Mouse (Mus musculus) kidney, adult 9 months (tissue): ENCODE measurements around the gene Mcm6.
"Not testable (repeated sequence)": the region's sequence is repeated elsewhere in the genome, so short reads cannot be mapped to it uniquely, and the experiment has no call there.

ENCODE experiments used
- DNase-seq: peaks from one replicate; pipeline ENCODE4 v3.0.0; 2022

Gene Mcm6

GRCm38 (mm10) chr1:128328218-128328617 is 31.2 kb downstream of the Mcm6 start, which contains the start of gene Lct:
Lct (minus strand) TSS chr1:128328318.
- DNase-seq = no peak

GRCm38 (mm10) chr1:128327165-128327564 is 32.3 kb downstream of the Mcm6 start:
- no peak for DNase-seq

- no peak for DNase-seq
Observed at GRCm38 (mm10) chr1:128324776-128325175, 34.7 kb downstream of the Mcm6 start.

- DNase-seq = no peak
Observed at GRCm38 (mm10) chr1:128323026-128323643, 36.3 kb downstream of the Mcm6 start.

- DNase-seq = not testable (repeated sequence)
Observed at GRCm38 (mm10) chr1:128319266-128319665, 40.2 kb downstream of the Mcm6 start.

GRCm38 (mm10) chr1:128314665-128315064 is 44.8 kb downstream of the Mcm6 start:
- no peak for DNase-seq

GRCm38 (mm10) chr1:128309043-128309442 is 50.4 kb downstream of the Mcm6 start:
- no peak for DNase-seq

- peak; percentile 92 for DNase-seq
Observed at GRCm38 (mm10) chr1:128303900-128304299, 55.6 kb downstream of the Mcm6 start.

- DNase-seq = no peak
Observed at GRCm38 (mm10) chr1:128295717-128296528, 63.5 kb downstream of the Mcm6 start.

GRCm38 (mm10) chr1:128295296-128295695 is 64.2 kb downstream of the Mcm6 start:
- no peak for DNase-seq

GRCm38 (mm10) chr1:128293524-128293923 is 65.9 kb downstream of the Mcm6 start:
- no peak for DNase-seq

GRCm38 (mm10) chr1:128290295-128290694 is 69.2 kb downstream of the Mcm6 start:
- DNase-seq = no peak

GRCm38 (mm10) chr1:128285136-128285535 is 74.3 kb downstream of the Mcm6 start:
- no peak for DNase-seq

- DNase-seq = no peak
Observed at GRCm38 (mm10) chr1:128284157-128284690, 75.2 kb downstream of the Mcm6 start.

- no peak for DNase-seq
Observed at GRCm38 (mm10) chr1:128282924-128283323, 76.5 kb downstream of the Mcm6 start.

- no peak for DNase-seq
Observed at GRCm38 (mm10) chr1:128281753-128282152, 77.7 kb downstream of the Mcm6 start.
